Mouse (Mus musculus): ENCODE data around the gene Slk. TPM values are rescaled to one million over a fixed set of nuclear protein-coding genes. Genes with fewer than 3 reads are reported as not detected.
"Not testable (repeated sequence)": the region's sequence is repeated elsewhere in the genome, so short reads cannot be mapped to it uniquely, and the experiment has no call there.

The Slk gene
- total RNA-seq, 2 experiments from 2014 or later: 41.4 to 51.7 TPM

- DNase-seq: no peak
These were observed 9.4 kb upstream of the Slk start for GRCm38 (mm10) chr19:47570042-47570441.

- not testable (repeated sequence) for DNase-seq
These were observed 7.5 kb upstream of the Slk start for GRCm38 (mm10) chr19:47571981-47572380.

GRCm38 (mm10) chr19:47573718-47574117 lies 5.8 kb upstream of the Slk start:
- no peak for DNase-seq

- no peak for DNase-seq
These were observed 775 bp upstream of the Slk start for GRCm38 (mm10) chr19:47578581-47579224.

GRCm38 (mm10) chr19:47579788-47580631 lies 532 bp downstream of the Slk start:
- DNase-seq: peak; percentile 56

GRCm38 (mm10) chr19:47585772-47586171 lies 6.3 kb downstream of the Slk start:
- DNase-seq: no peak

GRCm38 (mm10) chr19:47587009-47587408 lies 7.5 kb downstream of the Slk start:
- DNase-seq: no peak

GRCm38 (mm10) chr19:47608513-47608912 lies 29.0 kb downstream of the Slk start:
- no peak for DNase-seq

GRCm38 (mm10) chr19:47613442-47613841 lies 34.0 kb downstream of the Slk start:
- DNase-seq: no peak

- DNase-seq: no peak
These were observed 42.0 kb downstream of the Slk start for GRCm38 (mm10) chr19:47621478-47621877.

- no peak for DNase-seq
These were observed 45.6 kb downstream of the Slk start for GRCm38 (mm10) chr19:47624940-47625711.

GRCm38 (mm10) chr19:47627450-47627849 lies 48.0 kb downstream of the Slk start:
- no peak for DNase-seq

GRCm38 (mm10) chr19:47629068-47629467 lies 49.6 kb downstream of the Slk start:
- no peak for DNase-seq

GRCm38 (mm10) chr19:47630381-47630780 lies 50.9 kb downstream of the Slk start:
- DNase-seq: no peak

- DNase-seq: no peak
These were observed 52.3 kb downstream of the Slk start for GRCm38 (mm10) chr19:47631799-47632198.

GRCm38 (mm10) chr19:47635380-47635779 lies 55.9 kb downstream of the Slk start:
- no peak for DNase-seq

- DNase-seq: no peak
These were observed 64.4 kb downstream of the Slk start for GRCm38 (mm10) chr19:47643910-47644309.

- no peak for DNase-seq
These were observed 66.1 kb downstream of the Slk start for GRCm38 (mm10) chr19:47645583-47645982.

GRCm38 (mm10) chr19:47646508-47647120 lies 67.1 kb downstream of the Slk start:
- no peak for DNase-seq

GRCm38 (mm10) chr19:47649071-47649470 lies 69.6 kb downstream of the Slk start:
- no peak for DNase-seq

- no peak for DNase-seq
These were observed 71.1 kb downstream of the Slk start for GRCm38 (mm10) chr19:47650366-47651159.

- no peak for DNase-seq
These were observed 71.6 kb downstream of the Slk start for GRCm38 (mm10) chr19:47651160-47651480.
